Mouse (Mus musculus) neutrophil, adult 5-6 weeks (primary cell): ENCODE measurements around the gene Rsbn1. TPM values are rescaled to one million over a fixed set of nuclear protein-coding genes. Genes with fewer than 3 reads are reported as not detected.

Experiments
- ATAC-seq: fragments of 151-379, 151-347 bp; 2 replicates; pipeline ENCODE4 v1.8.0; 2017; ENCODE audit warnings: mild to moderate bottlenecking, moderate TSS enrichment; ENCODE audit not compliant: insufficient number of reproducible peaks, poor library complexity, low FRiP score, severe bottlenecking; ENCODE audit errors: extremely low read depth
- total RNA-seq: library from RNA; stranded (forward); fragments of 200-1000 nt; gene quantifications from 2 replicates; pipeline ENCODE4 v1.2.3, GENCODE M21; 2017

Gene Rsbn1
- total RNA-seq: 51.4 and 52.8 TPM in 2 replicates

- ATAC-seq: peak; percentile 95
These were observed at the start of gene Rsbn1 for GRCm38 (mm10) chr3:103914010-103914669. Gene Rsbn1, plus strand, starts transcription at chr3:103914120.

- no peak for ATAC-seq
These were observed 49.7 kb upstream of the Rsbn1 start for GRCm38 (mm10) chr3:103864200-103864599.

DNA sequence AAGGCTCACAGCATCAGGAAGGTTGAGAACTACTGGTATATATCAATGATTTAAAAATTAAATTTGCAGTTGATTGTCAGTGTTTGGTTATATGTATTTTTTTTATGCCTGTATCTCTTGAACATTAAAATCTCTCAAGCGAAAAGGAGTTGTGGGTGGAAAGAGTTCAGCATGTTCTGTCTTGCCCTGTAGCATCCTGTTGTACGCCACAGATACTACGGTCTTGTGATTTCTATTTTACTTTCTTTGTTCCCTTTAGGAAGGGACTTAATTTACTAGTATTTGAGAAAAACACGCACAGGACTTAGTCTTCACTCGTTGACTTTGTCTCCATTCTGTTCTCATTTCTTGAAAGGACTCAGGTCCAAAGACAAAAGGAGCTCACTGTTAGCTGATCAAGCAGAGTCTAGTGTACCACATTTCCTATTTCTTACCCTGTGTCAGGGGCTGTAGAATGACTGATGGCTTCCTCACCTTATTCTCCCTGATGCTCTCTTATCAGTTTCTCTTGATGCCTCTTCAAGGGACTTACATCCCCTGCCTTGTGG lies 46.4 kb upstream of the Rsbn1 start:
- ATAC-seq: peak; percentile 37; the same call in 1 of the 2 replicates

DNA sequence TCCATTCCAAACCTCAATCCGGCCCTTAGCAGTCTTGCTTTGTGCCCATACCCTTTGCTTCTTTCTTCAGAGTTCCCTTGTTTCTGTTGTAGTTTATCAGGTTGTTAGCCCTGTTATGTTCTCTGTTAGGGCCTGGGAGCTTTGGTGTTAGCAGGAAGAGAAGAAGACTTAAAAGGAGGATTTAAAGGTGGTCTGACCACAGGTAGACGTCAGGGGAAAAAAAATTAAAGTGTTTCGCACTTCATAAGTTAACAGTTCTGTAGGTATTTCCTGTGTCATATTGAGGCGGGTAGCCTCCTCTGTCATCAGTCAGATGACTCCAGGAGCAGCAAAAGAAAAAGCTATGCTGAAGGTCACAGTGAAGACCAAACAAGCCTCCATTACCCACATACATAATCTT lies 45.9 kb upstream of the Rsbn1 start:
- ATAC-seq: peak; percentile 30; the same call in 1 of the 2 replicates

- ATAC-seq: peak; percentile 75
These were observed 41.2 kb upstream of the Rsbn1 start for GRCm38 (mm10) chr3:103872663-103873098.

GRCm38 (mm10) chr3:103874329-103874728 lies 39.6 kb upstream of the Rsbn1 start:
- ATAC-seq: no peak

- no peak for ATAC-seq
These were observed 28.0 kb upstream of the Rsbn1 start for GRCm38 (mm10) chr3:103885946-103886345.

DNA sequence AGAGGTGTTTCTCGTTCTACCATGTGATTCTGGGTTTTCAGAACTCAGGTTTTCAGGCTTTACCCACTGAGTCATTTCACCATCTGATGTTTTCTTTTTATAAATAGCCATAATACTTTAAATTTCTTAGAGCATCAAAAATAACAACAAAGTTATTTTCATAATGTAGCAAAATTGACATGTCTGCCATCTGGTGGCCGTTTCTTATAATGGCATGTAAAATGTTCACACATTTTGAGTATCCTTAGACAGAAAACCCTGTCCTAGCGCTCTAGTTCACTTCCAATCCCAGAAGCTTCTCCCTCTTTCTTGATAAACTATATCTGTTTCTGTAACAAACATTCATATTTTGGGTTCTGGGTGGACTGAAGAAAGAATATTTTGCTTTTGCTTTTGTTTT lies 26.3 kb upstream of the Rsbn1 start:
- ATAC-seq: peak; percentile 60; the same call in 1 of the 2 replicates

GRCm38 (mm10) chr3:103893374-103893773 lies 20.5 kb upstream of the Rsbn1 start:
- ATAC-seq: no peak

GRCm38 (mm10) chr3:103904705-103905104 lies 9.2 kb upstream of the Rsbn1 start:
- peak; percentile 67; the same call in 1 of the 2 replicates for ATAC-seq

GRCm38 (mm10) chr3:103907335-103908030 lies 6.4 kb upstream of the Rsbn1 start:
- no peak for ATAC-seq

DNA sequence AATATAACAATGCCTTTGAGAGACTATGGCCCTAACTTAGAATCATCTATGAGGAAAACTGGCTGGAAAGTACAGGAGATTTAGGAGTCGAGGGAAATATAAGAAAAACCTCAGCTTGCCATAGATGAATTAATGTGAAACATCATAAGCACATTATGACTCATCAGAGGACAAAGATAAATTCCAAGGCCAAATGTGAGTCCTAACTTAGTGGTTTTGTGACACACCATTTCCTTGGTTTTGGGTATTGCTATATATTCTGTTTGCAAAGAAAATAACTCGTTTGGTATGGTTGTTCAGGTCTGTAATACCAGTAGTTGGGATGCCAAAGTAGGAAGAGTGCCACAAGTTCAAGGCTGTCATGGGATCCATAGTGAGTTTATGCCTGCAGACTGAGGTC lies 5.1 kb upstream of the Rsbn1 start:
- no peak for ATAC-seq

DNA sequence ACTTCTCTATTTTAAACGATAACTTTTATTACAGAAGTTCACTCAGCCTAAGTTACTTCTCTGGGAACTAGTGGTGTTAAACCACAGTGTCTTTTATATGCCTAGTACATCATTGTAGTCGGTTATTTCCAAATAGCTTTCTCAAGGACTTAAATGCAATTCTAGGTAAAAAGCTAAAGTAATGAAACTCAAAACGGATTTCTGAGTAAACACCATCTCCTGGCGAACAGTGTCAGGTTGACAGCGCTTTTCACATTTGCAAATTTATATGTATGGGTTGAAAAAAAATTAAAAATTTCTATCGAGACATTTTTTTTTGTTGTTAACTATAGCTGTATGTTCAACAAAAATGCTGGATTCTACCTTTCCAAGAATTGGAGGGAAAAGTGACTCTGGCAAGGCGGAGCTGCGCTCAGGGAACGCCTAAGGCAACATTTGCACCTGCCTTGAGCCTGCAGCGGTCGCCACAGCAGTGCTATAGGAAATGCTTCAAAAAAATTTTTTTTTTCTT lies 414 bp upstream of the Rsbn1 start:
- no peak for ATAC-seq

- ATAC-seq: no peak
These were observed 1.0 kb downstream of the Rsbn1 start for GRCm38 (mm10) chr3:103914732-103915508.

DNA sequence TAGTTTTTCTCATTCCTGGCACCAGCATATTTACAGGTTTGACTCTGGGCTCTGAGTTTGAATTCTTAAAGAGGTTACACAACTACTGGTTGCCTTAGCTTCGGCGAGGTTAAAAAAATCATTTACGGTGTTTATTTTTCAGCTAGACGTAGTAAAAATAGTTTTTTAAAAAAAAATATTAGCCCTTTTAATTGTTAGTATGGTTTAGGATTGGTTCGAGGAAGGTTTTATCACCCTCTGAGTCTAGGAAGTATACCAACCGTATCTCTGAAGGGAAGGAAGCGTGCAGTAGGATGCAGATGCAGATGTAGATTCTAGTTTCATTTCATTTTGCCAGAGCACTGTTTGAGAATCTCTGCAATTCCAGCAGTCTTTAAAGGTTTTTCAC lies 1.6 kb downstream of the Rsbn1 start:
- no peak for ATAC-seq

GRCm38 (mm10) chr3:103916205-103916838 lies 2.4 kb downstream of the Rsbn1 start:
- peak; percentile 40; the same call in 1 of the 2 replicates for ATAC-seq

DNA sequence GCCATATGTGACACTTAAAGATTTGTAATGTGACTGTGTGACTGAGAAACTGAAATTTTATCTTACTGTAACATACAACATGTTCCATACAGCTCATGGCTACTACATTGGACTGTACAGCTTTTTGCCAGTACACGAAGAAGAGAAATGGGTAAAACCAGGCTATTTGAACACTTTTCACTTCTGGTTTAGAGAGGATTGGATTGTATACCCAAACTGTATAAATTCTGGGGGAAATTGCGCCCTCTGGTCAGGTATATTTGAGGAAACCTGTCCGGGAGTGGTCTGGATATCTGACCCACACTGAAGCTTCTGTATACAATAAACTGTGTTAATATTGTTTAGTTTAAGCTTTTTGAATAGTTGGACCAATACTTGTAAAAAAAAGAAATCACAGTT lies 2.9 kb downstream of the Rsbn1 start:
- ATAC-seq: no peak

DNA sequence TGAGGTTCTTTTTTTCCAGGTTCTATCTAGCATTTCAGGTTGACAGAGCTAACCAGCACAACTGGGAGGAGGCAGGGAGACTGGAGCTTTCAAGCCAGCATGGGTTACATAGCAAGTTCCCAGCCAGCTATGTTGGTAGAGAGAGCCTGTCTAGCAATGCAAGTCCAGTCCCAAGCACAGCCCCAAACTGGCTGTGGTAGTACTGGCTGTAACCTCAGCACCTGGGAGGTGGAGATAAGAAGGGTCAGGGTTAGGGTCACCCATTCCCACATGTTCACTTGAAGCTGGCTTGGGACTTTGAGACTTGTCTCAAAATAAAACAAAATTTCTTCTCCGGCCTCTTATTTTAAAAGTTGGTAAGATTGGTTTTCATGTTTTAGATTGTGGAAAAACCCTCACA lies 6.2 kb downstream of the Rsbn1 start:
- ATAC-seq: no peak

DNA sequence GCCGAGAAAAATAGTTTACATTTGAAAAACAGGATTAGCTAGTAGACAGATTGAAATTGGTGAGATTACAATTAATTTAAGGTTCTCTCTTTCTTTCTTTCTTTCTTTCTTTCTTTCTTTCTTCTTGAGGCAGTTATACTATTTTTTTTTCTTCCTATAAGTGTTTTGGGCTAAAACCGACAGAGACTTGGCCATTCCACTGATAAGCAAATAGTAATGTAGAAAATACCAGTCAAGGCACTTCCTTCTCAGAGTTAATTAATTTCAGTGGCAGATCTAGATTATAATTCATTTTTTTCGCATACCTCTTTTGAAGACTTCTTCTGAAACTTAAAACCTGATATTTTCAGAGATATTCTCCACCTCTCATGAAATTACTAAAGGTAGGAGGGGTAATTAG lies 11.4 kb downstream of the Rsbn1 start:
- ATAC-seq: no peak
